Mouse (Mus musculus) liver, embryonic 16.5 days (tissue): ENCODE data around the gene Rps3. TPM values are rescaled to one million over a fixed set of nuclear protein-coding genes. Genes with fewer than 3 reads are reported as not detected.

Source experiments
- ATAC-seq: fragments of 200-750 bp; cut with Nextera tagmentation; 2 replicates; pipeline ENCODE4 v1.8.0; 2017; ENCODE audit warnings: low read depth, mild to moderate bottlenecking, moderate number of reproducible peaks, moderate library complexity
- H3K27ac ChIP-seq: fragments of 300-500 bp; sonication (generic); 2 replicates; pipeline ENCODE4 v1.5.1; 2014; ENCODE audit warnings: mild to moderate bottlenecking, low read length
- H3K27me3 ChIP-seq: fragments of 300-500 bp; sonication (generic); 2 replicates; pipeline ENCODE4 v1.6.1; 2014; ENCODE audit warnings: low read depth, low read length, mixed read lengths; ENCODE audit not compliant: control insufficient read depth, insufficient read depth
- H3K36me3 ChIP-seq: fragments of 300-500 bp; sonication (generic); 2 replicates; pipeline ENCODE4 v1.6.1; 2014; ENCODE audit warnings: mild to moderate bottlenecking; ENCODE audit not compliant: control insufficient read depth, insufficient read depth
- H3K4me1 ChIP-seq: fragments of 300-500 bp; sonication (generic); 2 replicates; pipeline ENCODE4 v1.6.1; 2014; ENCODE audit warnings: low read depth, low read length, mixed read lengths; ENCODE audit not compliant: control insufficient read depth
- H3K4me2 ChIP-seq: fragments of 300-500 bp; sonication (generic); 2 replicates; pipeline ENCODE4 v1.6.1; 2014; ENCODE audit warnings: low read depth, low read length, mixed read lengths
- H3K4me3 ChIP-seq: fragments of 300-500 bp; sonication (generic); 2 replicates; pipeline ENCODE4 v1.5.1; 2014; ENCODE audit warnings: low read depth, mild to moderate bottlenecking, low read length
- H3K9ac ChIP-seq: fragments of 300-500 bp; sonication (generic); 2 replicates; pipeline ENCODE4 v1.6.1; 2014; ENCODE audit warnings: low read depth, low read length
- H3K9me3 ChIP-seq: fragments of 300-500 bp; sonication (generic); replicated peaks from 2 replicates; pipeline ENCODE4 v1.6.1; 2016; ENCODE audit warnings: low read length; ENCODE audit not compliant: control insufficient read depth
- WGBS: fragments of 180-500 bp; shearing (Covaris S2); extraction: QIAGEN DNeasy Blood & Tissue Kit; methylation state at CpG from one replicate; pipeline ENCODE4 v1.1.7; 2014; ENCODE audit not compliant: insufficient replicate concordance; 5-methylcytosine and 5-hydroxymethylcytosine counted together
- polyA plus RNA-seq: library from polyadenylated mRNA; unstranded; fragments of >200 nt; fragmentation: Nextera tagmentation; extraction: Ambion mirVana; gene quantifications from 2 replicates; pipeline ENCODE4 v1.2.1, GENCODE M21; 2015

The Rps3 gene
- polyA plus RNA-seq, 1 experiment from 2014 or later = 400 TPM

DNA sequence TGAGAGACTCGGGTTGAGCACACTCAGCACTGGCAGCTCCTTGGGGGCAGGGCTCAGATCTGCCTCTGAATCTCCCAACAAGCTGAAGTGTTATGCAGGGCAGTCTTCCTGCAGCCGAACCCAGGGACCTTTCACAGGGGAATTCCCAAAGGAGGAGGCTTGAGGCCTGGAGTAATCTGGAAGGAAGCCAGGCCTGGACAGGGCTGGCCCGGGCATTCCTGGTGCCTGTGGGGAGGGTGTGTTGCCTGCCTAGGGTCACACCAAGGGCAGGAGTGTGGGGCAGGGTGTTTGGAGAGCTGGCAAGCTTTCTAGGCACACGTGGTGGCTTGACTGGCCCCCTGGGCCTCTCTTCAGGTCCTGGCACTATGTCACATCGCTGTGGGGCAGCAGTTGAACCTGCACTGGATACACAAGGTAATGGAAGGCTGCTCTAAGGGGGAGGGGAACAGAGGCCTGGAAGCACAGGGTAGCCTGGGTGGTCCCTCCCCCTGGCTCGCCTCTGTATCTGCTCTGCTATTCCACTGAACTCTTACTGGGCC, 41.9 kb downstream of the Rps3 start:
- Histone ChIP-seq H3K27ac (no peak overlapping the region), H3K27me3 (no peaks in the 10 kb centered on the region), H3K4me2 (no peak overlapping the region), H3K4me1 (no peaks in the 10 kb centered on the region), H3K9ac (no peak overlapping the region), H3K4me3 (no peak overlapping the region), H3K9me3 (no peaks in the 10 kb centered on the region), H3K36me3 (no peaks in the 10 kb centered on the region)
- ATAC-seq = peak; percentile 39; the same call in 1 of the 2 replicates
- 42% methylated on average over 6 of the region's 6 CpGs for WGBS

- Histone ChIP-seq H3K4me1 (no peaks in the 10 kb centered on the region; the same call in 1 of the 2 replicates), H3K9me3 (no peaks in the 10 kb centered on the region), H3K4me2 (no peak overlapping the region), H3K36me3 (no peaks in the 10 kb centered on the region), H3K27ac (no peak overlapping the region), H3K4me3 (no peak overlapping the region), H3K27me3 (no peaks in the 10 kb centered on the region), H3K9ac (no peak overlapping the region)
- 55% methylated on average over 10 of the region's 10 CpGs for WGBS
- ATAC-seq = no peak
Observed at GRCm38 (mm10) chr7:99438881-99439280, 44.7 kb downstream of the Rps3 start.

GRCm38 (mm10) chr7:99436530-99436929, 47.0 kb downstream of the Rps3 start:
- ATAC-seq = no peak
- Histone ChIP-seq H3K27me3 (no peaks in the 10 kb centered on the region), H3K9me3 (no peaks in the 10 kb centered on the region), H3K4me1 (no peaks in the 10 kb centered on the region; the same call in 1 of the 2 replicates), H3K27ac (no peak overlapping the region), H3K9ac (no peak overlapping the region), H3K36me3 (no peaks in the 10 kb centered on the region), H3K4me2 (no peak overlapping the region), H3K4me3 (no peak overlapping the region)
- WGBS = 56% methylated on average over 4 of the region's 4 CpGs

GRCm38 (mm10) chr7:99434672-99435250, 48.8 kb downstream of the Rps3 start:
- Histone ChIP-seq H3K4me1 (no peaks in the 10 kb centered on the region; the same call in 1 of the 2 replicates), H3K9ac (no peak overlapping the region), H3K4me3 (no peak overlapping the region), H3K36me3 (no peaks in the 10 kb centered on the region), H3K4me2 (peak overlapping the region; percentile 27; the same call in 1 of the 2 replicates), H3K9me3 (no peaks in the 10 kb centered on the region), H3K27me3 (no peaks in the 10 kb centered on the region), H3K27ac (no peak overlapping the region)
- no peak; the same call in 1 of the 2 replicates for ATAC-seq
- WGBS = 17% methylated on average over 12 of the region's 12 CpGs

- Histone ChIP-seq H3K36me3 (no peaks in the 10 kb centered on the region), H3K9me3 (no peaks in the 10 kb centered on the region), H3K4me1 (no peaks in the 10 kb centered on the region; the same call in 1 of the 2 replicates), H3K4me2 (no peak overlapping the region), H3K4me3 (no peak overlapping the region), H3K27me3 (no peaks in the 10 kb centered on the region), H3K27ac (no peak overlapping the region), H3K9ac (no peak overlapping the region)
- no peak for ATAC-seq
- 51% methylated on average over 6 of the region's 6 CpGs for WGBS
Observed at GRCm38 (mm10) chr7:99432863-99433262, 50.7 kb downstream of the Rps3 start.

DNA sequence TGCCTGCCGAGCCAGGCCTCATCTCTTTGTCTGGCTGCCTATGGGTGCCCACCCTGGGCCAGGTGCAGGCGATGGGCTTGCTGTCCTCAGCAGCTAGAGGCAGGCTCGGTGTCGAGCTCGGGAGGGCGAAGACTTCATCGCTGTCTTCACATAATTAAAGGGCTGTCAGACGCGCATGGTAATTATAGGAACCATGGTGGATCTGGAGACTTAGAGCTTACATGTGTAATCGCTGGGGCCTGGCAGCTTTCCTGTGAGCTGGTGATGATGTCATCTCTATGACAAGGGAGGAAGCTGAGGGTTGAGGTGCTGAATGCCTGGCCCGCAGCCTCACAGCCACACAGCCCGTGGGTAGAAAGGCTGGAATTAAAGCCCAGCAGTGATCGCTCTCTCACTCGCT, 51.3 kb downstream of the Rps3 start:
- ATAC-seq = no peak
- Histone ChIP-seq H3K27ac (no peak overlapping the region), H3K4me2 (no peak overlapping the region), H3K36me3 (no peaks in the 10 kb centered on the region), H3K4me3 (no peak overlapping the region), H3K9me3 (no peaks in the 10 kb centered on the region), H3K27me3 (no peaks in the 10 kb centered on the region), H3K9ac (no peak overlapping the region), H3K4me1 (no peaks in the 10 kb centered on the region; the same call in 1 of the 2 replicates)
- WGBS = 56% methylated on average over 14 of the region's 14 CpGs

DNA sequence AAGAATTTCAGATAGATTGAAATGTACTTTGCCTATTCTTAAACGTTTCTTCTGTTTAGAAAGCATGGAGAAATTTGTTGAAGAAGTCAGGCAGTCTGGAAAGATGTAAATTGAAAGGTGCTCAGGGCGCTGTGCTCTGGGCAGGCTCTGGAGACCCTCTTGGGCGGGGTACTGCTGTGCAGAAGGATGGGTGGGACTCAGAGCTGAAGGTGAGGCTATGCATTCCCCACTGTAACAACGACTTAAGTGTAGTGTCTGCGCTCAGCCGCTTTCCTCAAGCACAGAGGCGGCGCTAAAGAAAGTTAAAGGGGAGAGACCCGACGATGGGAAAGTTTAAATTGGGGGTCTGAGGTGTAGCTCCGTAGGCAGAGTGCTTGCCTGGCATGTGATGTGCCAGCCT, 53.3 kb downstream of the Rps3 start:
- WGBS = 65% methylated on average over 11 of the region's 11 CpGs
- Histone ChIP-seq H3K4me3 (no peak overlapping the region), H3K9me3 (no peaks in the 10 kb centered on the region), H3K9ac (no peak overlapping the region), H3K4me1 (no peaks in the 10 kb centered on the region; the same call in 1 of the 2 replicates), H3K36me3 (no peaks in the 10 kb centered on the region), H3K27me3 (no peaks in the 10 kb centered on the region), H3K4me2 (no peak overlapping the region), H3K27ac (no peak overlapping the region)
- ATAC-seq = no peak

- no peak overlapping the region for H3K27ac ChIP-seq
Observed at GRCm38 (mm10) chr7:99429786-99430185, 53.8 kb downstream of the Rps3 start.

DNA sequence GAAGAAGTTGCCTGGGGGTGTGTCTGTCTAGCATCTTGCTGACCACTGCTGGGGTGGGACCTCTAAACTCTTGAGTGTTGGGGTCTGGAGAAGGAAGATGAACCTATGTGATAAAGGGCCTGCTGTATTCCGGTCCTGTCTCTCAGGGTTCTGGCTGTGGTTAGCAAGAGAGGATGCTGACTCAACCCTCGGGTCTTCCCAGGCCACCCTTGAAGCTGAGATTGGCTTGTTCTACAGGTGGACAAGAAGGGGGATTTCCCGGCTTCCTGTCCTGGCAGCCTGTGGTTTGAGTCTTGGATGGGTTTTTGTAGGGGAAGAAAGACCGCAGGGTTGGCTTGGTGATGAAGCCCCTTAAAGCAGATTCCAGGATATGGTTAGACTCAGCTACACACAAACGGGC, 54.7 kb downstream of the Rps3 start:
- no peak overlapping the region for H3K4me2 ChIP-seq
- no peaks in the 10 kb centered on the region for H3K36me3 ChIP-seq
- no peak overlapping the region for H3K4me3 ChIP-seq
- WGBS = 25% methylated on average over 5 of the region's 5 CpGs
- no peak overlapping the region for H3K27ac ChIP-seq
- no peaks in the 10 kb centered on the region for H3K27me3 ChIP-seq
- no peak for ATAC-seq
- H3K9ac ChIP-seq = no peak overlapping the region
- no peaks in the 10 kb centered on the region for H3K9me3 ChIP-seq
- H3K4me1 ChIP-seq = no peaks in the 10 kb centered on the region; the same call in 1 of the 2 replicates

More at GRCm38 (mm10) chr7:99429786-99430185, 53.8 kb downstream of the Rps3 start:
- H3K27me3 ChIP-seq = no peaks in the 10 kb centered on the region
- H3K4me1 ChIP-seq = no peaks in the 10 kb centered on the region; the same call in 1 of the 2 replicates
- H3K4me3 ChIP-seq = no peak overlapping the region
- H3K9me3 ChIP-seq = no peaks in the 10 kb centered on the region
- no peak overlapping the region for H3K9ac ChIP-seq
- no peaks in the 10 kb centered on the region for H3K36me3 ChIP-seq
- 71% methylated on average over 6 of the region's 6 CpGs for WGBS
- H3K4me2 ChIP-seq = no peak overlapping the region
- no peak for ATAC-seq
